9 mouse cellular contexts compared by ENCODE assay signal in genomic region chr6:70872128-70872527, GRCm38 (mm10). TPM values are rescaled to one million over a fixed set of nuclear protein-coding genes. Genes with fewer than 3 reads are reported as not detected.
A peak's percentile ranks its signal among the peaks of the same experiment; 100 is the strongest.
DNase-seq lines count a peak whose midpoint lies in the region; ATAC-seq lines count a peak whose summit lies in the region.
"Had no signal": no experiment of that assay in that cellular context is flagged by ENCODE, and none has a peak within 500 bp of the region (broad histone marks: within the 10 kb centered on the region; RNA-seq: fewer than 3 reads in every experiment).

No protein-coding gene starts in this region.

- 81% methylated on average over 10 of the region's 10 CpGs for WGBS in midbrain, embryonic 11.5 days
- 85% methylated on average over 10 of the region's 10 CpGs for WGBS in midbrain, embryonic 10.5 days
- 37% methylated on average over 10 of the region's 10 CpGs for WGBS in forebrain, embryonic 14.5 days
- WGBS in intestine, embryonic 15.5 days: 41% methylated on average over 10 of the region's 10 CpGs
- WGBS in midbrain, embryonic 15.5 days: 58% methylated on average over 10 of the region's 10 CpGs

- no peak overlapping the region for H3K4me3 ChIP-seq in midbrain, embryonic 11.5 days (ENCODE audit: low read depth, low read length)
- no peak overlapping the region for H3K4me3 ChIP-seq in midbrain, embryonic 10.5 days
- H3K4me3 ChIP-seq in forebrain, embryonic 14.5 days (ENCODE audit: low read depth, low read length): no peak overlapping the region
- no peak overlapping the region for H3K4me3 ChIP-seq in intestine, embryonic 15.5 days (replicated peaks)
- H3K4me3 ChIP-seq in midbrain, embryonic 15.5 days: no peak overlapping the region
- H3K4me3 ChIP-seq: embryonic facial prominence, embryonic 13.5 days had no signal

- H3K4me1 ChIP-seq in midbrain, embryonic 11.5 days (ENCODE audit: control insufficient read depth, insufficient read depth, low read length): no peaks in the 10 kb centered on the region
- H3K4me1 ChIP-seq in midbrain, embryonic 10.5 days: peaks cover 12% of the 10 kb centered on the region; the same call in 1 of the 2 replicates
- H3K4me1 ChIP-seq in forebrain, embryonic 14.5 days (ENCODE audit: control insufficient read depth, insufficient read depth, low read length): no peaks in the 10 kb centered on the region; the same call in 1 of the 2 replicates
- H3K4me1 ChIP-seq in intestine, embryonic 15.5 days (replicated peaks): no peaks in the 10 kb centered on the region
- no peaks in the 10 kb centered on the region for H3K4me1 ChIP-seq in midbrain, embryonic 15.5 days
- H3K4me1 ChIP-seq: embryonic facial prominence, embryonic 13.5 days had no signal

- no peaks in the 10 kb centered on the region for H3K36me3 ChIP-seq in midbrain, embryonic 11.5 days (ENCODE audit: control insufficient read depth, insufficient read depth, low read length)
- H3K36me3 ChIP-seq in midbrain, embryonic 10.5 days: no peaks in the 10 kb centered on the region
- no peaks in the 10 kb centered on the region for H3K36me3 ChIP-seq in forebrain, embryonic 14.5 days (ENCODE audit: control insufficient read depth, insufficient read depth, low read length)
- H3K36me3 ChIP-seq in intestine, embryonic 15.5 days: no peaks in the 10 kb centered on the region; the same call in 1 of the 2 replicates
- H3K36me3 ChIP-seq in midbrain, embryonic 15.5 days (replicated peaks): no peaks in the 10 kb centered on the region
- H3K36me3 ChIP-seq: embryonic facial prominence, embryonic 13.5 days had no signal

- no peak overlapping the region for H3K9ac ChIP-seq in midbrain, embryonic 11.5 days (ENCODE audit: low read length)
- H3K9ac ChIP-seq in forebrain, embryonic 14.5 days (ENCODE audit: low read length): no peak overlapping the region
- no peak overlapping the region for H3K9ac ChIP-seq in intestine, embryonic 15.5 days
- no peak overlapping the region for H3K9ac ChIP-seq in midbrain, embryonic 15.5 days
- H3K9ac ChIP-seq: embryonic facial prominence, embryonic 13.5 days had no signal

- H3K4me2 ChIP-seq in midbrain, embryonic 11.5 days: no peak overlapping the region
- peak overlapping the region; percentile 20; the same call in 1 of the 2 replicates for H3K4me2 ChIP-seq in forebrain, embryonic 14.5 days (ENCODE audit: low read length)
- H3K4me2 ChIP-seq in intestine, embryonic 15.5 days (replicated peaks): peak overlapping the region; percentile 16
- no peak overlapping the region for H3K4me2 ChIP-seq in midbrain, embryonic 15.5 days
- H3K4me2 ChIP-seq: embryonic facial prominence, embryonic 13.5 days had no signal

- H3K9me3 ChIP-seq in midbrain, embryonic 11.5 days (ENCODE audit: control insufficient read depth, low read length): no peaks in the 10 kb centered on the region
- no peaks in the 10 kb centered on the region for H3K9me3 ChIP-seq in midbrain, embryonic 10.5 days (replicated peaks)
- no peaks in the 10 kb centered on the region for H3K9me3 ChIP-seq in forebrain, embryonic 14.5 days (replicated peaks; ENCODE audit: control insufficient read depth, low read length)
- H3K9me3 ChIP-seq in intestine, embryonic 15.5 days: no peaks in the 10 kb centered on the region
- no peaks in the 10 kb centered on the region for H3K9me3 ChIP-seq in midbrain, embryonic 15.5 days
- H3K9me3 ChIP-seq: embryonic facial prominence, embryonic 13.5 days had no signal

- no peak for DNase-seq in midbrain, embryonic 11.5 days (ENCODE audit: low spot score, missing footprints)
- DNase-seq in midbrain, embryonic 10.5 days (ENCODE audit: low spot score): no peak
- DNase-seq in adrenal gland, postnatal 14 days: peak; percentile 60
- peak; percentile 74 for DNase-seq in forebrain, embryonic 14.5 days (ENCODE audit: low spot score)
- DNase-seq in gastrocnemius, adult 18-20 months (ENCODE audit: low spot score): no peak
- DNase-seq in lung, postnatal 25 days (ENCODE audit: low spot score): no peak

- ATAC-seq in midbrain, embryonic 11.5 days (ENCODE audit: low FRiP score): peak; percentile 76
- peak; percentile 87 for ATAC-seq in forebrain, embryonic 14.5 days
- peak; percentile 99 for ATAC-seq in intestine, embryonic 15.5 days
- peak; percentile 84 for ATAC-seq in midbrain, embryonic 15.5 days (replicated peaks)

- H3K27ac ChIP-seq in midbrain, embryonic 11.5 days (ENCODE audit: low read depth, low read length): no peak overlapping the region
- no peak overlapping the region for H3K27ac ChIP-seq in midbrain, embryonic 10.5 days (replicated peaks)
- no peak overlapping the region for H3K27ac ChIP-seq in forebrain, embryonic 14.5 days (ENCODE audit: low read depth, low read length)
- H3K27ac ChIP-seq in intestine, embryonic 15.5 days: no peak overlapping the region
- H3K27ac ChIP-seq in midbrain, embryonic 15.5 days: no peak overlapping the region
- H3K27ac ChIP-seq: embryonic facial prominence, embryonic 13.5 days had no signal

- no peaks in the 10 kb centered on the region for H3K27me3 ChIP-seq in midbrain, embryonic 11.5 days (ENCODE audit: control insufficient read depth, insufficient read depth, low read length)
- no peaks in the 10 kb centered on the region for H3K27me3 ChIP-seq in midbrain, embryonic 10.5 days (ENCODE audit: low read depth, poor library complexity, severe bottlenecking)
- no peaks in the 10 kb centered on the region for H3K27me3 ChIP-seq in forebrain, embryonic 14.5 days (replicated peaks; ENCODE audit: control insufficient read depth, insufficient read depth, low read length)
- H3K27me3 ChIP-seq in intestine, embryonic 15.5 days (replicated peaks): no peaks in the 10 kb centered on the region
- H3K27me3 ChIP-seq in midbrain, embryonic 15.5 days (replicated peaks): no peaks in the 10 kb centered on the region
- H3K27me3 ChIP-seq: embryonic facial prominence, embryonic 13.5 days had no signal

RNA-seq across cellular contexts. Expression of gene Eif2ak3, which starts 27.8 kb away (rescaled TPM):
- 8.9 and 9.8 TPM in 2 replicates for polyA plus RNA-seq in midbrain, embryonic 11.5 days (2014; fragmentation: Nextera tagmentation; extraction: Ambion mirVana)
- 8.0 and 8.8 TPM in 2 replicates for polyA plus RNA-seq in midbrain, embryonic 10.5 days (2016; fragmentation: Nextera tagmentation; extraction: Ambion mirVana)
- 16.4 and 22.9 TPM in 2 replicates for total RNA-seq in adrenal gland, postnatal 14 days (2021)
- polyA plus RNA-seq in forebrain, embryonic 14.5 days (2014; fragmentation: Nextera tagmentation; extraction: Ambion mirVana): 9.4 and 10.7 TPM in 2 replicates
- 9.7 and 9.9 TPM in 2 replicates for polyA plus RNA-seq in intestine, embryonic 15.5 days (2015; fragmentation: Nextera tagmentation; extraction: Ambion mirVana)
- polyA plus RNA-seq in midbrain, embryonic 15.5 days (2015; fragmentation: Nextera tagmentation; extraction: Ambion mirVana): 14.1 and 14.6 TPM in 2 replicates
- total RNA-seq in gastrocnemius, adult 18-20 months (2021): 1 to 10 TPM; 2.7 to 3.9 TPM

RNA-seq across cellular contexts. Expression of gene Tex37, which starts 46.6 kb away (rescaled TPM):
- not detected in 2 replicates for polyA plus RNA-seq in midbrain, embryonic 11.5 days (2014; fragmentation: Nextera tagmentation; extraction: Ambion mirVana)
- polyA plus RNA-seq in midbrain, embryonic 10.5 days (2016; fragmentation: Nextera tagmentation; extraction: Ambion mirVana): not detected in 2 replicates
- not detected in 2 replicates for total RNA-seq in adrenal gland, postnatal 14 days (2021)
- not detected in 2 replicates for polyA plus RNA-seq in forebrain, embryonic 14.5 days (2014; fragmentation: Nextera tagmentation; extraction: Ambion mirVana)
- polyA plus RNA-seq in intestine, embryonic 15.5 days (2015; fragmentation: Nextera tagmentation; extraction: Ambion mirVana): not detected in 2 replicates
- not detected in 2 replicates for polyA plus RNA-seq in midbrain, embryonic 15.5 days (2015; fragmentation: Nextera tagmentation; extraction: Ambion mirVana)
- total RNA-seq in gastrocnemius, adult 18-20 months (2021): not detected
- polyA plus RNA-seq: embryonic facial prominence, embryonic 13.5 days had no signal

Comparison
In these comparisons a context has a peak if more than half of its experiments do, and no peak if none do; other contexts are left out.
1. DNase-seq: peak in adrenal gland, postnatal 14 days (single experiment) and forebrain, embryonic 14.5 days (single experiment); none in midbrain, embryonic 11.5 days (single experiment), midbrain, embryonic 10.5 days (single experiment), gastrocnemius, adult 18-20 months (single experiment) and lung, postnatal 25 days (single experiment).
2. H3K4me2 ChIP-seq: peak in forebrain, embryonic 14.5 days (single experiment) and intestine, embryonic 15.5 days (single experiment); none in midbrain, embryonic 11.5 days (single experiment) and midbrain, embryonic 15.5 days (single experiment).
3. Peak in every context shown above with its lines, with median percentiles within 50 percentile points of each other: ATAC-seq.